In genomic region chr19:29037541-29037940, GRCm38 (mm10) we compare ENCODE assay signal across 11 mouse cellular contexts.
"Had no signal": no experiment of that assay in that cellular context is flagged by ENCODE, and none has a peak within 500 bp of the region (broad histone marks: within the 10 kb centered on the region; RNA-seq: fewer than 3 reads in every experiment).

No protein-coding gene starts in this region.

- H3K4me3 ChIP-seq: liver, embryonic 13.5 days; lung, embryonic 15.5 days; midbrain, embryonic 13.5 days had no signal

- H3K4me1 ChIP-seq: lung, embryonic 15.5 days; midbrain, embryonic 13.5 days had no signal

- H3K9ac ChIP-seq: liver, embryonic 13.5 days; liver, postnatal 0 days; lung, embryonic 15.5 days; midbrain, embryonic 13.5 days had no signal

- H3K27me3 ChIP-seq: liver, embryonic 13.5 days; lung, embryonic 15.5 days; midbrain, embryonic 13.5 days had no signal

- H3K27ac ChIP-seq: liver, embryonic 13.5 days; lung, embryonic 15.5 days; midbrain, embryonic 13.5 days; stomach, postnatal 0 days had no signal

- DNase-seq: kidney, adult 18-20 months; kidney, postnatal 36 days; layer of hippocampus, adult 9-11 months; liver, embryonic 13.5 days; liver, postnatal 0 days; right cerebral cortex, adult 18-20 months; right cerebral cortex, postnatal 25 days; thymus, postnatal 4 days had no signal

- H3K9me3 ChIP-seq: lung, embryonic 15.5 days had no signal

- ATAC-seq: liver, postnatal 0 days; midbrain, embryonic 13.5 days had no signal

- H3K4me2 ChIP-seq: liver, embryonic 13.5 days; lung, embryonic 15.5 days; midbrain, embryonic 13.5 days had no signal
